Mouse (Mus musculus) kidney, postnatal 25 days (tissue): ENCODE measurements at regions not wholly inside any gene's neighbourhood (a gene's known extent, or its start where the extent isn't known, plus 50 kb on each side); places are given as distances from the start of the nearest gene placed in this dataset.

Source experiments
- DNase-seq, 2 experiments: peaks; one replicate each; pipeline ENCODE4 v3.0.0; 2021; ENCODE audit warnings: mixed read lengths in 2 of 2

DNA sequence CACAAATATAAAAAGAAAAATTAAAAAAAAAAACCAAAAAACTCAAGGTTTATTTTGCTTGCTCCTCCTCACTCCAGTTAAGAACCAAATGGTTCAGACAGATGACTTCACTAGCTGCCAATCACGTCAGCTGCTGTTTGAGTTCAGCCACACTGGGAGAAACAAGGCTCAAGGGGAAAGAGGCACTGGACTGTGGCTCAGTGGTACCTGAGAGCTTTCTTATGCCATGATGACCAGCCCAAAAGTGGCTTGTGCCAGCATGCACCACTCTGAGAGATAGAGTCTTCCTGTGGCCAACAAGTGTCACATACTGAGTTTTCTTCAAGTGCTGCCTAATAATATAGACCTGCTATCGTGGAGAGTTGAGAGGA, 198.0 kb upstream of the Tprg start:
- DNase-seq: no peak

GRCm38 (mm10) chr16:25104165-25104564, 182.5 kb upstream of the Tprg start:
- no peak for DNase-seq

- DNase-seq: no peak
These were observed 182.0 kb upstream of the Tprg start for GRCm38 (mm10) chr16:25104603-25105002.

DNA sequence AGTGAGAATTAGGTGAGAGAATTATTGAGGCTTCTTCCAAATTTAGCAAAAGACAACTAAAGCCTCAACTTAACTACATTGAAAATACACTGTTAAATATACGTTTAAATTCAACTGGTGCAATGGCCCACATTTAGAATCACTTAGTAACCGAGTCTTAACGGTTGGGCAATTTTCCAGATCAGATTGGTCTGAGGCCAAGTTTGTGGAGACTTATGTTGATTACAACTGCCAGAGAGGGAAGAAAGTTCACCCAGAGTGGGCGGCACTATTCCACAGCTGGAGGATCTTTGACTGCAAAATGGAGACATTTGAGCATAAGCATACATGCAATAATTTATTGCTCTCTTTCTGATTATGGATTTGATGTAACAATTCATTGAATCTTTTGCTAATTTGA, 146.5 kb upstream of the Tprg start:
- peak; percentile 67 to 73 for DNase-seq

DNA sequence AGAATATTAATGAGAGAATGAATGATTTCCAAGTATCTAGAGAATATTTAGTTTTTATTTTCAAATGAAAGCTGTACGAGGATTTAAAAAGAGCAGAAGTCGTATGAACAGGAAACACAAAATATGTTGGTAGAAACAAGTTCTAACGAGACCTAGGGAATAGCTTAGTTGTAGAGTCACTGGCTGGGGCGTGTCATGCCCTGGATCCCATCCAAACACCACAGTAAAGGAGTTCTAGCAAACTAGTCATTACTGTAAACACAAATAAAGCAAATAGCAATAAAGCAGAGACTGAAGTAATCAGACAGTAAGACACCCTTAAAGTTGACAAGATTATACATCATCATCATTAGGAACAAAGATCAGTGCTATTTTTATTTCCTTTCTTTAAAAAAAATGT, 139.1 kb upstream of the Tprg start:
- DNase-seq: peak in 1 of 2 experiments; percentile 24

DNA sequence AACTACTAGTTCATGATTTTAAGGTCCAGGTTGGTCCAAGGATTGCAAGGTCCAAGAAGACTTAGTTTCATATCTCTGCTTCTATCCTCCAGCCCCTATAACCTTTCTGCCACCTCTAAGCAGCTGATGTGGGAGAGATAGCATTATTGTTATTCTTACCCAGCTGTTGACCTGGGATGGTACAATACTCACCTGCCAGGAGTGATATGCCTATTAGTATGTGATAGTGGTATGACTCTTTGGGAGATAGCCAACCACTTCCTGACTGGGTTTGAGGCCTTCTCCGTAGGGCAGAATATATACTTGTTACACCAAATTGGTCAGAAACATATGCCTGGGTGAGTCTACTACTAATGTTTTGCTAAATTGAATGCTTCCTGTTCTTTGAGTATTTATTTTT, 137.4 kb upstream of the Tprg start:
- DNase-seq: no peak

GRCm38 (mm10) chr16:25176870-25177269, 109.7 kb upstream of the Tprg start:
- DNase-seq: no peak

GRCm38 (mm10) chr16:25178055-25178454, 108.6 kb upstream of the Tprg start:
- DNase-seq: no peak

- no peak for DNase-seq
These were observed 104.7 kb upstream of the Tprg start for GRCm38 (mm10) chr16:25181939-25182338.

DNA sequence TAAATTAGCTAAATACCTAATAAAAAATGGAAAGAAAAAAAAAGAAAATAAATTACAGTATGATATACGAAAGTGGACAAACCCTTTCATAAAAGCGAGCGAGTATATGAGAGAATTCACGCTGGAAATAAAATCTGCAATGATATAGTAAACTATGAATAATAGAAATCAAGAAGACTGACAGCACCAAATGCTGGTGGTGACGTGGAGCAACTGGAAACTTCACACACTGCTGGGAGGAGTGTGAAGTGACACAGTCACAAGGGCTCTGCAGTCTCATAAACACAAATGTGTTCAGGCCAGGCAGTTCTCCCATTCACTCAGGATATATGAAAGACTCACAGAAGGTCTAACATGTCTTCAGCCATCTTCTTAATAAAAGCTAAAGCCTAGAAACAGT, 89.5 kb upstream of the Tprg start:
- no peak for DNase-seq

DNA sequence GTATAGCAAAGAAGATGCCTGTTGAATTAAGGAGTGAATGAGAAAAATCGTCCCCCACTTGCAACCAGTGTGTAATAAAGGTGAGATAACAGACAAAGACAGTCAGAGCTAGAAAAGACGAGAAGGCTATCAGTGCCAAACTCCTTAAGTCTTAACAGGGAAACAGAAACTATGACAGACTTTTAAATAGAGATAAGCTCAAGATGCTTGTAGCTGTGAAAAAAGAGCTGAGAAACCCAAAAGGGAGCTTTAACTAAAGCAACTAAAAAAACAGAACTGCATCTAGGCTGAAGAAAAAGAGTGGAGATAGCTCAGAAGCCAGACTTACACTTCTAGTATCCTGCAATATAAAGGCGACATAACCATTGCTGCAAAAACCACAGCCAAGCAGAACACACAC, 87.8 kb upstream of the Tprg start:
- no peak for DNase-seq

DNA sequence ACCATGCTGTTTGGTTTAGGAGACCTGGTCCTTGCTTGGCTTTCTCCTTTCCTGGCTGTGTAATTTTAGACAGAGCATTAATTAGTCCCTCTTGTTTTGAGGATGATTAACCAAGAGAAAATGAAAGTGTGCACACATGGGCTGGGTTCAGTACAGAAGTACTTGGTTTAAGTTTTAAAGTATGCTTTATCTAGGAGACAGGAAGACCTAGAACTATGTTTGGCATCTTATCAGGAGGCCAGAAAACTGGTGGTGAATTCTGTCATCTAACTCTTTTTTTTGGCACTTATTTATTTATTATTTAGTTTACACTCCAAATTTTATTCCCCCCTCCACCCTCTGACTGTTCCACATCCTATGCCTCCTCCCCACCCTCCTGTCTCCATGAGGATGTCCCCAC, 86.6 kb upstream of the Tprg start:
- DNase-seq: no peak

DNA sequence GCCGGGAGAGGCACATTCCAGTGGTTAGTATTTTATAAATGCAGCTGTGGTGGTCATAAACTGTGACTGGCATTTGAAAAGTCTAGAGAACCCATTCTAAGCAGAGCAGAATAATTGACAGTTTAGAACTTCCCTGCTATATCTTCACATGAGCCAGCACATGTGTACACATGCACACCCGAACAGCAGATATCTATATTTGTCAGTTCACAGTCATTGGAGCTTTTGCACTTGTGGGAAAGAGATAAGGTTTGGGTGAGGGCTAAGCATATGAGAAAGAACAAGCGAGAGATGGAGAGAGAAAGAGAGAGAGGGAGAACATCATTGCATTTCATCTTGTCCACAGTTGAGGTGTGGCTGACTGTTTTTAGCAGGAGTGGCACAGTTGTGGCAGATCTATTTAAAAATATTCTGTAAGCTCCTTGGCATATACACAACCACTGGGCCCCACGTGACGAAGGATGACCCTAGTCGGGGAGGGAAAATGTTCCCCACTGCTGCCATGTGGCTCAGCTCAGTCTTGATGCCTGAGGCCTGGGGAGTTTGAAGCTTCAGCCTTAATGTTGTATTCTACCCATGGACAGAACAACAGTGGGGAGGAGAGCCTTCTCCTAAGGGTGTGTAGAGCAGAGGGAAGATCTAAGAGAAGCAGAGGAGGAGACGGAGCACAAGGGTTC, 85.4 kb upstream of the Tprg start:
- no peak for DNase-seq

- no peak for DNase-seq
These were observed 73.4 kb upstream of the Tprg start for GRCm38 (mm10) chr16:25213250-25213649.

DNA sequence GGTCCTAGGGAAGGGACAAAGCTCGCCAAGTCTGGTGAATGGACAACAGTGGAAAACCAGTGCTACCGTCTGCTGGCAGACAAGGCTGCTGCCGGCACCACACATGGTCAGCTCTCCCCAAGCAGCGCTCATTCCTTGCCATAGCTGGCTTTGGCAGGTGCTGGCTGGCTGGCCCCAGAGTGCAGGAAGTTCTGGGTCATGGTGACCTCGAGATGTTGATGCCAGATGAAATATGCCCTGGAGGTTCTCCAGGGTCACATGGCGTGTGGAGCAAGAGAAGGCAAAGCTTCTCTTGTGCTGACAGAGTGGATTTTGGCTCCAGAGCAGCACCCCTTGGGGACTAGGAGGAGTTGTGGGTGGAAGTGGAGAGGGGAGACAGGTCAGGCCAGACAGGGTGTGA, 66.1 kb upstream of the Tprg start:
- DNase-seq: peak; percentile 16 to 67

- no peak for DNase-seq
These were observed 61.8 kb upstream of the Tprg start for GRCm38 (mm10) chr16:25224801-25225200.
